Mouse (Mus musculus): ENCODE measurements around the gene Serpina12.

GRCm38 (mm10) chr12:104041401-104041800 lies 2.8 kb downstream of the Serpina12 start:
- TF ChIP-seq POLR2A (IDR thresholded peaks at IDR 0.05; ENCODE audit: borderline replicate concordance, extremely low read depth, insufficient read depth, insufficient read length, poor library complexity, severe bottlenecking) (no peak), CTCF (IDR thresholded peaks at IDR 0.05; ENCODE audit: borderline replicate concordance, extremely low read depth, insufficient read depth, insufficient read length) (no peak)

Measured in brain, embryonic 14.5 days (tissue).